In genomic region chrX:36474103-36474751, GRCm38 (mm10) we compare ENCODE assay signal across 14 mouse cellular contexts. TPM values are rescaled to one million over a fixed set of nuclear protein-coding genes. Genes with fewer than 3 reads are reported as not detected.
A peak's percentile ranks its signal among the peaks of the same experiment; 100 is the strongest.
DNase-seq lines count a peak whose midpoint lies in the region; ATAC-seq and TF ChIP-seq lines count a peak whose summit lies in the region.
"Had no signal": no experiment of that assay in that cellular context is flagged by ENCODE, and none has a peak within 500 bp of the region (broad histone marks: within the 10 kb centered on the region; RNA-seq: fewer than 3 reads in every experiment).

No protein-coding gene starts in this region.

- no peaks in the 10 kb centered on the region for H3K9me3 ChIP-seq in kidney, postnatal 0 days (replicated peaks; ENCODE audit: low read length)
- no peaks in the 10 kb centered on the region for H3K9me3 ChIP-seq in hindbrain, embryonic 10.5 days
- H3K9me3 ChIP-seq: neural tube, embryonic 15.5 days had no signal

- WGBS in kidney, postnatal 0 days, result 57% methylated on average over 6 of the region's 6 CpGs
- WGBS in hindbrain, embryonic 10.5 days, result 55% methylated on average over 6 of the region's 6 CpGs

- no peaks in the 10 kb centered on the region for H3K27me3 ChIP-seq in kidney, postnatal 0 days (ENCODE audit: insufficient read depth, low read length)
- peaks cover 21% of the 10 kb centered on the region for H3K27me3 ChIP-seq in Patski
- no peaks in the 10 kb centered on the region for H3K27me3 ChIP-seq in hindbrain, embryonic 10.5 days (ENCODE audit: insufficient read depth, poor library complexity, severe bottlenecking)
- H3K27me3 ChIP-seq: neural tube, embryonic 15.5 days had no signal

- no peak overlapping the region for H3K4me2 ChIP-seq in kidney, postnatal 0 days (ENCODE audit: low read length)
- H3K4me2 ChIP-seq: neural tube, embryonic 15.5 days had no signal

- in situ Hi-C loops in Patski (cut with MboI; ENCODE audit: low pct_unique_long_range_greater_than_20kb), result no loop called here

- CTCF ChIA-PET in Patski (lab: Charles Lee), result no interaction called here

- H3K36me3 ChIP-seq in kidney, postnatal 0 days (ENCODE audit: insufficient read depth, low read length), result no peaks in the 10 kb centered on the region
- H3K36me3 ChIP-seq in hindbrain, embryonic 10.5 days, result no peaks in the 10 kb centered on the region
- H3K36me3 ChIP-seq: neural tube, embryonic 15.5 days had no signal

- no peak overlapping the region for H3K27ac ChIP-seq in kidney, postnatal 0 days
- H3K27ac ChIP-seq in hindbrain, embryonic 10.5 days, result no peak overlapping the region
- H3K27ac ChIP-seq: macrophage; neural tube, embryonic 15.5 days had no signal

- no peak for ATAC-seq in kidney, postnatal 0 days (replicated peaks; ENCODE audit: low FRiP score, low read depth)
- ATAC-seq in Patski, result no peak
- ATAC-seq in megakaryocyte progenitor cell, adult 5-6 weeks (replicated peaks; ENCODE audit: poor library complexity), result peak; percentile 69

- H3K9ac ChIP-seq in kidney, postnatal 0 days (ENCODE audit: low read depth, low read length), result no peak overlapping the region
- H3K9ac ChIP-seq: neural tube, embryonic 15.5 days had no signal

- POLR2A ChIA-PET in Patski (lab: Charles Lee), result no interaction called here

- peak; percentile 18; the same call in 1 of the 2 replicates for TF ChIP-seq CTCF in kidney, postnatal 0 days (IDR thresholded peaks at IDR 0.05; ENCODE audit: low read depth)
- TF ChIP-seq CTCF in Patski (IDR thresholded peaks at IDR 0.05), result peak; percentile 32

- DNase-seq in kidney, postnatal 0 days (ENCODE audit: low spot score), result no peak
- DNase-seq in kidney, adult 9 months, result no peak
- peak; percentile 37 to 45 for DNase-seq in B cell, adult 2 months
- no peak for DNase-seq in Patski (ENCODE audit: low read depth, low spot score)
- DNase-seq in heart, adult 8-10 months (ENCODE audit: low spot score), result no peak
- DNase-seq in ovary, postnatal 14 days (ENCODE audit: low spot score), result no peak
- DNase-seq in hindbrain, embryonic 10.5 days (ENCODE audit: low spot score), result no peak
- DNase-seq: left cerebral cortex, postnatal 4 days had no signal

- no peaks in the 10 kb centered on the region for H3K4me1 ChIP-seq in kidney, postnatal 0 days (replicated peaks; ENCODE audit: insufficient read depth, low read length)
- no peaks in the 10 kb centered on the region for H3K4me1 ChIP-seq in hindbrain, embryonic 10.5 days (replicated peaks)
- H3K4me1 ChIP-seq: neural tube, embryonic 15.5 days had no signal

- H3K4me3 ChIP-seq in kidney, postnatal 0 days (replicated peaks; ENCODE audit: low read depth, low read length), result no peak overlapping the region
- no peak overlapping the region for H3K4me3 ChIP-seq in hindbrain, embryonic 10.5 days
- H3K4me3 ChIP-seq: neural tube, embryonic 15.5 days had no signal

RNA-seq across cellular contexts. Expression of gene Gm14569, which starts 17.4 kb away (rescaled TPM):
- polyA plus RNA-seq in kidney, postnatal 0 days (2015; fragmentation: Nextera tagmentation; extraction: Ambion mirVana), result not detected in 2 replicates
- not detected for polyA plus RNA-seq in Patski (2021)
- total RNA-seq in megakaryocyte progenitor cell, adult 5-6 weeks (2015), result not detected in 2 replicates
- not detected in 2 replicates for total RNA-seq in megakaryocyte progenitor cell, adult 5-6 weeks (2017)
- total RNA-seq in heart, adult 8-10 months (2022), result not detected
- polyA plus RNA-seq in hindbrain, embryonic 10.5 days (2016; fragmentation: Nextera tagmentation; extraction: Ambion mirVana), result not detected in 2 replicates
- total RNA-seq: left cerebral cortex, postnatal 4 days had no signal
- polyA plus RNA-seq: heart, embryonic 14.5 days; kidney, embryonic 16.5 days; macrophage; neural tube, embryonic 15.5 days; stomach, embryonic 14.5 days had no signal

Comparison
In these comparisons a context has a peak if more than half of its experiments do, and no peak if none do; other contexts are left out.
1. DNase-seq: peak in B cell, adult 2 months (2 of 2); none in kidney, postnatal 0 days (single experiment), kidney, adult 9 months (single experiment), Patski (single experiment), heart, adult 8-10 months (single experiment), ovary, postnatal 14 days (single experiment) and hindbrain, embryonic 10.5 days (single experiment).